Mouse (Mus musculus) small intestine, adult 2 months (tissue): ENCODE measurements at regions not wholly inside any gene's neighbourhood (a gene's known extent, or its start where the extent isn't known, plus 50 kb on each side); places are given as distances from the start of the nearest gene placed in this dataset.

Experiments
- CTCF ChIP-seq: fragments of 200-500 bp; IDR thresholded peaks from 2 replicates; pipeline ENCODE4 v1.5.1; 2012; ENCODE audit warnings: low read depth, mild to moderate bottlenecking, control low read depth, inconsistent platforms, low read length, moderate library complexity, mixed read lengths; ENCODE audit not compliant: insufficient replicate concordance, insufficient read length; ENCODE audit errors: extremely low read depth
- POLR2A ChIP-seq: fragments of 200-500 bp; IDR thresholded peaks from 2 replicates; pipeline ENCODE4 v1.6.1; 2012; ENCODE audit warnings: low read depth, mild to moderate bottlenecking, control low read depth, inconsistent platforms, low read length, moderate library complexity

DNA sequence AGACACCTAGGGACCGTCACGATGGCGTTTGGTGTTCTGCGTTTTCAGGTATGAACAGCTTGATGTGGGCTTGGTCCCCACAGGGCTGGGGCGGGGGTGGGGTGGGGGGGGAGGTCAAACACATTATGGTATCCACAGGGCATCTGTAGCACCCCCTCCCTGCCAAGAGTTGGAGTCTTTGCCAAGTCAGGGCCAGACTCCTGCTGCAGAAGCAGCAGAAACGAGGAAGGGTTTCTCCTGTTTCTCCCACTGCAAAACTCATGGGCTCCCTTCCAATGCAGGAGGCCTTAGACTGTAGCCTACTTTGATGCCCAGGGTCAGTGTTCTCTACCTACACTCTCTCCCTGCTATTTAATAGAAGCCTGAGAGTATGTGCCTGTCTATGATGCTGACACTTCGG is 128.1 kb downstream of the Pja2 start:
- TF ChIP-seq CTCF (no peak), POLR2A (no peak)
